Mouse (Mus musculus): Measurements from ENCODE around the gene Cpe. TPM values are rescaled to one million over a fixed set of nuclear protein-coding genes. Genes with fewer than 3 reads are reported as not detected.
A peak's percentile ranks its signal among the peaks of the same experiment; 100 is the strongest.

Cpe gene
- polyA plus RNA-seq, 1 experiment from 2014 or later, result 198 TPM

DNA sequence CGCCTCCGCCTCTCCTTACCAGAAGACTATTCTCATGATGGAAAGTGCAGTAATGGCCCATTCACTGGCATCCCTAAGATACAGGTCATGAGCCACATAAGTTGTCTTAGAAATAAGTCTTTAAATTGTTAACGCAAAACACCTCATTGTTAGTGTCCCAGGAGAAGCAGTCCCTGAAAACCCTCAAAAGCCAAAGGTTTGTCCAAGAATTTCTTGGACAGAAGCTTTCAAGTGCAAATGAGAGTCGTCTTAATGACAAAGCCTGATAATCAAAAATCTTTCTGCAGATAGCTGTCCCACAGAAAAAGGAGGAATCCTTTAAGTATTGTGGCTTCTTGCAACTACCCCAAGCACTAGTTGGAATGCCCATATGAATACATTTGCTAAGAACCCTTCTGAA, 60.7 kb downstream of the Cpe start:
- no peaks in the 10 kb centered on the region for H3K4me1 ChIP-seq (replicated peaks)
- no peak overlapping the region for H3K27ac ChIP-seq (ENCODE audit: poor library complexity, severe bottlenecking)
- WGBS, result 81% methylated on average over 4 of the region's 4 CpGs
- no peaks in the 10 kb centered on the region for H3K9me3 ChIP-seq (replicated peaks)
- no peak overlapping the region for H3K4me2 ChIP-seq
- H3K27me3 ChIP-seq (replicated peaks), result no peaks in the 10 kb centered on the region
- H3K4me3 ChIP-seq, result no peak overlapping the region
- no peak for ATAC-seq (ENCODE audit: insufficient number of reproducible peaks, low FRiP score)
- no peak overlapping the region for H3K9ac ChIP-seq
- H3K36me3 ChIP-seq, result 0 out of 2 replicates have a peak, but pooled peaks cover 6% of the 10 kb centered on the region

GRCm38 (mm10) chr8:64631761-64632160, 61.1 kb downstream of the Cpe start:
- no peaks in the 10 kb centered on the region for H3K9me3 ChIP-seq (replicated peaks)
- H3K9ac ChIP-seq, result no peak overlapping the region
- H3K36me3 ChIP-seq, result 0 out of 2 replicates have a peak, but pooled peaks cover 6% of the 10 kb centered on the region
- 71% methylated on average over 2 of the region's 2 CpGs for WGBS
- no peak overlapping the region for H3K4me3 ChIP-seq
- H3K27ac ChIP-seq (ENCODE audit: poor library complexity, severe bottlenecking), result no peak overlapping the region
- no peaks in the 10 kb centered on the region for H3K27me3 ChIP-seq (replicated peaks)
- ATAC-seq (ENCODE audit: insufficient number of reproducible peaks, low FRiP score), result no peak
- no peak overlapping the region for H3K4me2 ChIP-seq
- H3K4me1 ChIP-seq (replicated peaks), result no peaks in the 10 kb centered on the region

GRCm38 (mm10) chr8:64629034-64629760, 63.7 kb downstream of the Cpe start:
- Histone ChIP-seq H3K36me3 (0 out of 2 replicates have a peak, but pooled peaks cover 6% of the 10 kb centered on the region), H3K4me2 (no peak overlapping the region), H3K4me3 (no peak overlapping the region), H3K9ac (no peak overlapping the region), H3K4me1 (replicated peaks) (no peaks in the 10 kb centered on the region), H3K27ac (ENCODE audit: poor library complexity, severe bottlenecking) (no peak overlapping the region; the same call in 1 of the 2 replicates), H3K27me3 (replicated peaks) (no peaks in the 10 kb centered on the region), H3K9me3 (replicated peaks) (no peaks in the 10 kb centered on the region)
- WGBS, result 85% methylated on average over 6 of the region's 6 CpGs
- no peak for ATAC-seq (ENCODE audit: insufficient number of reproducible peaks, low FRiP score)

- WGBS, result 76% methylated on average over 6 of the region's 6 CpGs
- H3K4me1 ChIP-seq (replicated peaks), result no peaks in the 10 kb centered on the region
Observed at GRCm38 (mm10) chr8:64628039-64628438, 64.8 kb downstream of the Cpe start.

DNA sequence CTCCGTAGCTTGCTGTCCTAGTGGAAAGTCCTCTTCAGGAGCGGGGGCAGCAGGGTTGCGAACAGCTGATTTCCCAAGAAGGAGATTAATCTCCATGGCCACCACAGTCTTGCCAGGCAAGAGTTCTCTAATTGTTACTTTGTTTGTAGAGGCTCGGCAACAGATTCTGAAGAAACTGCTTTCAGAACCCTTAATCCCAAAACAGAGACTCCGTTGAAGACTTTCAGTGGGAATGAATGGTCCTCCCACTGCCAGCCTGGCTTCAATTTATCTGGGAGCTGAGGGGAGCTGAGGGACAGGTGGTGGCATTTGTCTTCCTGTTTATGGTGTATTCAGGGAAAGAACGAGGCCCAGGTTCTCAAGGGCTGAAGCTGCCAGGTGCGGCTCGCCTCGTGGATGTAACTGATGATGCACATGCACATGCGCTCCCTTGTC, 68.2 kb downstream of the Cpe start:
- H3K4me3 ChIP-seq, result no peak overlapping the region
- H3K36me3 ChIP-seq, result 0 out of 2 replicates have a peak, but pooled peaks cover 6% of the 10 kb centered on the region
- H3K4me2 ChIP-seq, result no peak overlapping the region
- no peaks in the 10 kb centered on the region for H3K27me3 ChIP-seq (replicated peaks)
- ATAC-seq (ENCODE audit: insufficient number of reproducible peaks, low FRiP score), result no peak
- H3K9ac ChIP-seq, result no peak overlapping the region
- H3K4me1 ChIP-seq (replicated peaks), result peaks cover 28% of the 10 kb centered on the region
- no peak overlapping the region for H3K27ac ChIP-seq (ENCODE audit: poor library complexity, severe bottlenecking)
- H3K9me3 ChIP-seq (replicated peaks), result no peaks in the 10 kb centered on the region
- WGBS, result 75% methylated on average over 10 of the region's 10 CpGs

More at GRCm38 (mm10) chr8:64628039-64628438, 64.8 kb downstream of the Cpe start:
- Histone ChIP-seq H3K36me3 (0 out of 2 replicates have a peak, but pooled peaks cover 6% of the 10 kb centered on the region), H3K27ac (ENCODE audit: poor library complexity, severe bottlenecking) (no peak overlapping the region), H3K9me3 (replicated peaks) (no peaks in the 10 kb centered on the region), H3K4me2 (no peak overlapping the region), H3K4me3 (no peak overlapping the region), H3K27me3 (replicated peaks) (no peaks in the 10 kb centered on the region), H3K9ac (no peak overlapping the region)
- ATAC-seq (ENCODE audit: insufficient number of reproducible peaks, low FRiP score), result no peak

GRCm38 (mm10) chr8:64620365-64621150, 72.3 kb downstream of the Cpe start:
- peaks cover 10% of the 10 kb centered on the region for H3K36me3 ChIP-seq
- H3K4me3 ChIP-seq, result no peak overlapping the region
- H3K4me1 ChIP-seq (replicated peaks), result peaks cover 30% of the 10 kb centered on the region
- no peaks in the 10 kb centered on the region for H3K9me3 ChIP-seq (replicated peaks)
- no peak overlapping the region; the same call in 1 of the 2 replicates for H3K9ac ChIP-seq
- no peak overlapping the region for H3K4me2 ChIP-seq
- no peaks in the 10 kb centered on the region for H3K27me3 ChIP-seq (replicated peaks)
- WGBS, result 34% methylated on average over 7 of the region's 7 CpGs
- peak; percentile 74 for ATAC-seq (ENCODE audit: insufficient number of reproducible peaks, low FRiP score)
- H3K27ac ChIP-seq (ENCODE audit: poor library complexity, severe bottlenecking), result peak overlapping the region; percentile 61

GRCm38 (mm10) chr8:64619661-64620060, 73.2 kb downstream of the Cpe start:
- H3K4me2 ChIP-seq, result no peak overlapping the region
- no peak overlapping the region for H3K9ac ChIP-seq
- no peaks in the 10 kb centered on the region for H3K27me3 ChIP-seq (replicated peaks)
- no peak overlapping the region for H3K4me3 ChIP-seq
- peaks cover 18% of the 10 kb centered on the region for H3K36me3 ChIP-seq
- peak overlapping the region; percentile 61; the same call in 1 of the 2 replicates for H3K27ac ChIP-seq (ENCODE audit: poor library complexity, severe bottlenecking)
- H3K9me3 ChIP-seq (replicated peaks), result 0 out of 2 replicates have a peak, but pooled peaks cover 3% of the 10 kb centered on the region
- H3K4me1 ChIP-seq (replicated peaks), result peaks cover 30% of the 10 kb centered on the region
- no peak for ATAC-seq (ENCODE audit: insufficient number of reproducible peaks, low FRiP score)
- 74% methylated on average over 8 of the region's 8 CpGs for WGBS

- 0 out of 2 replicates have a peak, but pooled peaks cover 3% of the 10 kb centered on the region for H3K9me3 ChIP-seq (replicated peaks)
- no peak for ATAC-seq (ENCODE audit: insufficient number of reproducible peaks, low FRiP score)
- H3K4me1 ChIP-seq (replicated peaks), result peaks cover 30% of the 10 kb centered on the region
- WGBS, result 56% methylated on average over 11 of the region's 11 CpGs
- H3K4me3 ChIP-seq, result no peak overlapping the region
- H3K27me3 ChIP-seq (replicated peaks), result no peaks in the 10 kb centered on the region
- peaks cover 18% of the 10 kb centered on the region for H3K36me3 ChIP-seq
- no peak overlapping the region for H3K9ac ChIP-seq
- no peak overlapping the region for H3K4me2 ChIP-seq
- no peak overlapping the region for H3K27ac ChIP-seq (ENCODE audit: poor library complexity, severe bottlenecking)
Observed at GRCm38 (mm10) chr8:64618618-64619017, 74.2 kb downstream of the Cpe start.

- H3K36me3 ChIP-seq, result peaks cover 18% of the 10 kb centered on the region
Observed at GRCm38 (mm10) chr8:64616566-64616965, 76.3 kb downstream of the Cpe start.

DNA sequence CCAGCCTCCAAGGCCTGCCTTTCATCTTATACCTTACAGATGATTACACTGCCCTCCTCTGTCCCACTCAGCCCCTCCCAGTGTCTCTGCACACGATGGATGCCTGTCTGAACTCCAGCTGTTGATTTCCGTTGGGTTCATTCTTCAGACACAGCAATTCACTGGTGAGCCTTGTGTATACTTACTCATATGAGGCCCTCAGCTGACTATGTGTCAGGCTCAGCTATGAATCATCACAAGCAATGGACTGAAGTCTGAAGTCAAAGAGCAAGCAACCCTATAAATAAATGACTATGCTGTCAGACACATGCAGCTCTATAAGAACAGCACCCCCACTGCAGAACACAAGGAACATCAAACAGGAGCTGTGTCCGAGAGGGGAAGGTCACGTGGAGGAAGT, 77.4 kb downstream of the Cpe start:
- 72% methylated on average over 4 of the region's 4 CpGs for WGBS
- ATAC-seq (ENCODE audit: insufficient number of reproducible peaks, low FRiP score), result no peak
- Histone ChIP-seq H3K4me3 (no peak overlapping the region), H3K4me2 (no peak overlapping the region), H3K4me1 (replicated peaks) (peaks cover 10% of the 10 kb centered on the region), H3K9ac (no peak overlapping the region), H3K27me3 (replicated peaks) (no peaks in the 10 kb centered on the region), H3K27ac (ENCODE audit: poor library complexity, severe bottlenecking) (no peak overlapping the region), H3K9me3 (replicated peaks) (0 out of 2 replicates have a peak, but pooled peaks cover 3% of the 10 kb centered on the region), H3K36me3 (peaks cover 18% of the 10 kb centered on the region)

More at GRCm38 (mm10) chr8:64616566-64616965, 76.3 kb downstream of the Cpe start:
- peaks cover 21% of the 10 kb centered on the region for H3K4me1 ChIP-seq (replicated peaks)
- ATAC-seq (ENCODE audit: insufficient number of reproducible peaks, low FRiP score), result 0 out of 2 replicates have a peak, but pooled peaks have one; percentile 9
- no peak overlapping the region for H3K4me2 ChIP-seq
- H3K9ac ChIP-seq, result no peak overlapping the region
- no peaks in the 10 kb centered on the region for H3K27me3 ChIP-seq (replicated peaks)
- WGBS, result 69% methylated on average over 3 of the region's 3 CpGs
- no peak overlapping the region for H3K4me3 ChIP-seq
- H3K27ac ChIP-seq (ENCODE audit: poor library complexity, severe bottlenecking), result no peak overlapping the region
- H3K9me3 ChIP-seq (replicated peaks), result 0 out of 2 replicates have a peak, but pooled peaks cover 3% of the 10 kb centered on the region

DNA sequence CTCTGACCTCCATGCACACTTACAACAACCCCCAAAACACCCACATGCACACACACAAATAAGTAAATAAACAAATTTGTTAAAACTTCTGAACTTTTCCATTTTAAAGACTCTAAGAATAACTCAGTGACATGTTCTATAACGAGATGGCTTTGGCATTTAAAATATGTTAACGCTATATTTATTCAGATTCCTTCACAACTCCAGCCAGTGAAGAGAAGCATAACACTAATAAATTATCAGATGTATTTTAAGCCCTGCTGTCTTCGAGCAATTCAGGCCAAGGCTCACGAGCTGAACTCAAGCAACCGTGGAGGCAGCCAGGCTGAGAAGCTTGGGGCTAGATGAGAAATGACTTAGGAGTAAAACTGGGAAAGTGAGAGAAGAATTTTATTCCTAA, 79.2 kb downstream of the Cpe start:
- Histone ChIP-seq H3K27me3 (replicated peaks) (no peaks in the 10 kb centered on the region), H3K36me3 (peaks cover 19% of the 10 kb centered on the region), H3K9me3 (replicated peaks) (0 out of 2 replicates have a peak, but pooled peaks cover 3% of the 10 kb centered on the region), H3K9ac (no peak overlapping the region), H3K4me3 (no peak overlapping the region), H3K4me2 (no peak overlapping the region), H3K27ac (ENCODE audit: poor library complexity, severe bottlenecking) (no peak overlapping the region), H3K4me1 (replicated peaks) (no peaks in the 10 kb centered on the region)
- WGBS, result 63% methylated on average over 5 of the region's 5 CpGs
- no peak for ATAC-seq (ENCODE audit: insufficient number of reproducible peaks, low FRiP score)

Measured in heart, embryonic 12.5 days (tissue).